ENCODE assay signal across 27 mouse cellular contexts in genomic region chr1:89691096-89691495, GRCm38 (mm10).
"Had no signal": no experiment of that assay in that cellular context is flagged by ENCODE, and none has a peak within 500 bp of the region (broad histone marks: within the 10 kb centered on the region; RNA-seq: fewer than 3 reads in every experiment).

No protein-coding gene starts in this region.

- H3K36me3 ChIP-seq: intestine, embryonic 15.5 days; kidney, embryonic 15.5 days; liver, embryonic 13.5 days; liver, embryonic 15.5 days had no signal

- DNase-seq: gastrocnemius, postnatal 25 days; heart, adult 18-20 months; heart, postnatal 10 days; heart, postnatal 4 days; kidney, adult 18-20 months; kidney, adult 9 months; kidney, postnatal 10 days; kidney, postnatal 25 days; kidney, postnatal 4 days; liver; liver, embryonic 13.5 days had no signal

- H3K9me3 ChIP-seq: heart, embryonic 10.5 days; heart, embryonic 12.5 days; hindbrain, embryonic 10.5 days; hindbrain, embryonic 12.5 days; intestine, embryonic 15.5 days; kidney, embryonic 15.5 days; limb, embryonic 10.5 days; limb, embryonic 12.5 days; liver, embryonic 13.5 days; liver, embryonic 15.5 days had no signal

- H3K27ac ChIP-seq: hindbrain, embryonic 12.5 days; hindbrain, embryonic 14.5 days; intestine, embryonic 15.5 days; kidney, embryonic 15.5 days; layer of hippocampus, adult 2 months; left cerebral cortex, adult 2 months; limb, embryonic 10.5 days; limb, embryonic 12.5 days; liver, embryonic 13.5 days; liver, embryonic 15.5 days had no signal

- H3K27me3 ChIP-seq: heart, embryonic 12.5 days; intestine, embryonic 15.5 days; kidney, embryonic 15.5 days; limb, embryonic 12.5 days; liver, embryonic 13.5 days; liver, embryonic 15.5 days had no signal

- ATAC-seq: hindbrain, embryonic 16.5 days; inflammation-experienced regulatory T-cells, adult 6 months; intestine, embryonic 15.5 days; intestine, postnatal 0 days had no signal

- H3K4me2 ChIP-seq: heart, embryonic 12.5 days; hindbrain, embryonic 12.5 days; hindbrain, embryonic 14.5 days; intestine, embryonic 15.5 days; kidney, embryonic 15.5 days; limb, embryonic 12.5 days; liver, embryonic 11.5 days; liver, embryonic 13.5 days; liver, embryonic 15.5 days had no signal

- H3K4me1 ChIP-seq: intestine, embryonic 15.5 days; limb, embryonic 12.5 days; liver, embryonic 15.5 days had no signal

- H3K4me3 ChIP-seq: heart, embryonic 10.5 days; heart, embryonic 12.5 days; hindbrain, embryonic 10.5 days; hindbrain, embryonic 12.5 days; intestine, embryonic 15.5 days; kidney, embryonic 15.5 days; layer of hippocampus, adult 2 months; left cerebral cortex, adult 2 months; limb, embryonic 10.5 days; limb, embryonic 12.5 days; liver, embryonic 13.5 days; liver, embryonic 15.5 days had no signal

- H3K9ac ChIP-seq: heart, embryonic 12.5 days; hindbrain, embryonic 12.5 days; hindbrain, embryonic 14.5 days; intestine, embryonic 15.5 days; kidney, embryonic 15.5 days; limb, embryonic 12.5 days; liver, embryonic 13.5 days; liver, embryonic 15.5 days had no signal
